Mouse (Mus musculus) intestine, embryonic 16.5 days (tissue): ENCODE results near the gene Creld1. TPM values are rescaled to one million over a fixed set of nuclear protein-coding genes. Genes with fewer than 3 reads are reported as not detected.

Source experiments
- microRNA-seq: library from miRNA; unstranded; fragments of <30 nt; microRNA quantifications from one replicate; pipeline ENCODE4, GENCODE M21; 2016
- polyA plus RNA-seq: library from polyadenylated mRNA; unstranded; fragments of >200 nt; fragmentation: Nextera tagmentation; extraction: Ambion mirVana; gene quantifications from 2 replicates; pipeline ENCODE4 v1.2.1, GENCODE M21; 2015

Gene Creld1
- polyA plus RNA-seq, 1 experiment from 2014 or later, result 20.6 TPM

Small RNAs within 50 kb of the gene (microRNA-seq; reads per million reads assigned to microRNA genes)
- not detected for gene Gm23365

Other genes with a start within 250 kb of the Creld1 start
- 28.8 and 32.3 TPM in 2 replicates for gene Mtmr14, start 245.5 kb upstream of the Creld1 start, polyA plus RNA-seq
- gene Cpne9, start 201.0 kb upstream of the Creld1 start, polyA plus RNA-seq, result 0.02 TPM in 1 of 2 replicates, not detected in the other
- 11.6 and 13.4 TPM in 2 replicates for gene Brpf1, start 176.2 kb upstream of the Creld1 start, polyA plus RNA-seq
- gene Ogg1, start 156.3 kb upstream of the Creld1 start, polyA plus RNA-seq, result 10.7 and 10.9 TPM in 2 replicates
- 66.4 and 66.8 TPM in 2 replicates for gene Camk1, start 139.3 kb upstream of the Creld1 start, polyA plus RNA-seq
- gene Tada3, start 105.4 kb upstream of the Creld1 start, polyA plus RNA-seq, result 44.4 and 45.1 TPM in 2 replicates
- 449 and 456 TPM in 2 replicates for gene Arpc4, start 105.2 kb upstream of the Creld1 start, polyA plus RNA-seq
- gene Ttll3, start 94.0 kb upstream of the Creld1 start, polyA plus RNA-seq, result 3.0 and 3.3 TPM in 2 replicates
- 32.4 and 35.5 TPM in 2 replicates for gene Rpusd3, start 64.0 kb upstream of the Creld1 start, polyA plus RNA-seq
- 24.4 and 35.0 TPM in 2 replicates for gene Cidec, start 47.5 kb upstream of the Creld1 start, polyA plus RNA-seq
- gene Jagn1, start 40.7 kb upstream of the Creld1 start, polyA plus RNA-seq, result 82.6 and 89.7 TPM in 2 replicates
- gene Il17re, start 24.8 kb upstream of the Creld1 start, polyA plus RNA-seq, result 7.7 and 9.5 TPM in 2 replicates
- gene Il17rc, start 11.9 kb upstream of the Creld1 start, polyA plus RNA-seq, result 34.6 and 38.0 TPM in 2 replicates
- gene Prrt3, start 18.6 kb downstream of the Creld1 start, polyA plus RNA-seq, result 0.22 and 0.42 TPM in 2 replicates
- gene Emc3, start 48.4 kb downstream of the Creld1 start, polyA plus RNA-seq, result 93.1 and 94.5 TPM in 2 replicates
- gene Fancd2, start 48.4 kb downstream of the Creld1 start, polyA plus RNA-seq, result 5.5 and 7.0 TPM in 2 replicates
- gene Fancd2os, start 117.4 kb downstream of the Creld1 start, polyA plus RNA-seq, result 0.20 TPM in 1 of 2 replicates, not detected in the other
- gene Brk1, start 121.5 kb downstream of the Creld1 start, polyA plus RNA-seq, result 185 and 199 TPM in 2 replicates
- gene Vhl, start 140.7 kb downstream of the Creld1 start, polyA plus RNA-seq, result 27.5 and 30.5 TPM in 2 replicates
- gene Irak2, start 155.2 kb downstream of the Creld1 start, polyA plus RNA-seq, result 15.4 and 19.8 TPM in 2 replicates
- gene Tatdn2, start 213.8 kb downstream of the Creld1 start, polyA plus RNA-seq, result 0.60 and 0.65 TPM in 2 replicates
- 169 and 177 TPM in 2 replicates for gene Ghrl, start 236.6 kb downstream of the Creld1 start, polyA plus RNA-seq